Mouse (Mus musculus): Measurements from ENCODE around the gene Gpha2. TPM values are rescaled to one million over a fixed set of nuclear protein-coding genes. Genes with fewer than 3 reads are reported as not detected.

The Gpha2 gene
- not detected in 2 replicates for polyA plus RNA-seq (2012)

DNA sequence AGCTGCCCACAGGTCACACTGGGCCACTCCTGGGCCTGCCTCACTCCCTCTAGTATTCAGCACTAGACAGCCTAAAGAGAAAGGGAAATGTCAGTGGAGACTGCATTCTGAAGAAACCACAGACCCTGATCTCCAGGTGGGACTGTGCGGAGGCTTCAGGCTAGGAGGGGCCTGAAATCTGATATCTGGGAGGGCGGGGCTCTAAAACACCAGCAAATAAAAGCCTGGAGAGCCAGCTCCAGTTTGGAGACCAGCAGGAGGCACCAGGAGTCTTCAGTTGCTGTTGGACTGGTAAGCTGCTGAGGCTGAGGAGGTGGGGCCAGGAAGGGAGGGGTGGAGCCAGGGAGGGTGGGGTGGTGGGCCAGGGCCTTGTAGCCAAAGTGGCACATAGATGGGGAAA is at the start of gene Gpha2:
Gene Gpha2, plus strand, starts transcription at position 246 of the 400 bp plus-strand sequence.
- Histone ChIP-seq H3K36me3 (ENCODE audit: control insufficient read depth) (peaks cover 21% of the 10 kb centered on the region), H3K4me1 (ENCODE audit: control insufficient read depth) (peaks cover 9% of the 10 kb centered on the region), H3K27me3 (ENCODE audit: control insufficient read depth) (no peaks in the 10 kb centered on the region), H3K4me3 (replicated peaks) (no peak within 1 kb of the TSS), H3K9me3 (ENCODE audit: control insufficient read depth, low read length) (no peaks in the 10 kb centered on the region)
- no peak for TF ChIP-seq TAL1 (IDR thresholded peaks at IDR 0.05; ENCODE audit: low read length)
- TF ChIP-seq GATA1 (IDR thresholded peaks at IDR 0.05; ENCODE audit: low read length): no peak

DNA sequence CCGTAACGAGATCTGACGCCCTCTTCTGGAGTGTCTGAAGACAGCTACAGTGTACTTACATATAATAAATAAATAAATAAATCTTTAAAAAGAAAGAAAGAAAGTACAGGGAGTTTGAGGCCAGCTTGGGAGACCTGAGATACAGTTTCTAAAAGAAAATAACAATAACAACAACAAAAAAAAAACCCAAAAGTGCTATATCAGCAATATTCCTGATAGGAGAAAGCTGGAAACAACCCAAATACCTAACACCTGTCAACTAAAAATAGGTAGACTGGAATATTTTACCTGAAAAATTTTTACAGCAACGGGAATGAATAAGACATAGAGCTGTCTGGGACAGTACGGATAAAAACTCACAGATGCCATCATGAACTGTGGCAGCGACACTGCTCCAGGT is 47.4 kb upstream of the Gpha2 start:
- no peaks in the 10 kb centered on the region for H3K36me3 ChIP-seq (ENCODE audit: control insufficient read depth)
- no peak for TF ChIP-seq TAL1 (IDR thresholded peaks at IDR 0.05; ENCODE audit: low read length)
- H3K9me3 ChIP-seq (ENCODE audit: control insufficient read depth, low read length): peaks cover 4% of the 10 kb centered on the region; the same call in 1 of the 2 replicates
- no peaks in the 10 kb centered on the region; the same call in 1 of the 2 replicates for H3K27me3 ChIP-seq (ENCODE audit: control insufficient read depth)
- H3K4me1 ChIP-seq (ENCODE audit: control insufficient read depth): no peaks in the 10 kb centered on the region
- H3K4me3 ChIP-seq (replicated peaks): no peak overlapping the region

GRCm38 (mm10) chr19:6181629-6182028 is 44.6 kb upstream of the Gpha2 start:
- peaks cover 4% of the 10 kb centered on the region; the same call in 1 of the 2 replicates for H3K9me3 ChIP-seq (ENCODE audit: control insufficient read depth, low read length)
- H3K27me3 ChIP-seq (ENCODE audit: control insufficient read depth): no peaks in the 10 kb centered on the region; the same call in 1 of the 2 replicates
- no peak overlapping the region for H3K4me3 ChIP-seq (replicated peaks)
- no peaks in the 10 kb centered on the region for H3K4me1 ChIP-seq (ENCODE audit: control insufficient read depth)
- H3K36me3 ChIP-seq (ENCODE audit: control insufficient read depth): no peaks in the 10 kb centered on the region
- TF ChIP-seq GATA1 (IDR thresholded peaks at IDR 0.05; ENCODE audit: low read length) (no peak), TAL1 (IDR thresholded peaks at IDR 0.05; ENCODE audit: low read length) (no peak)

DNA sequence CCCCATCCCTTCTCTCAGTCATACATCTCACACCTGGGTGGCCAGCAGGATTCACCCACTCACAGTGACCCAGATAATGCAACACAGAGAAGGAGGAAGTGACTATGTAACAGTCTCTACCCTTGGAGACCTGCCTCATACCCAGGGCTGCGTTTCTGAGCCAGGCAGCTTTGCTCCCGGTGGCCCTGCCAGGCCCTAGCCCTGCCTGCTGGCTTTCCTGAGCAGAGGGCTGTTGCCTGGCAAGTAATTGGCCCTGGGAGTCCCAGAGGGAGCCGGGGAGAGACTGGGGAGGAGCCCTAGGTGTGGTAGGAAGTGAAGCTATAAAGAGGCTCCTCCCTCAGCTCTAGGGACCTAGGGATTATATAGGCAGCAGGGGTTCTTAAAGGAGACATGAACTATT is 43.6 kb upstream of the Gpha2 start:
- TF ChIP-seq TAL1 (IDR thresholded peaks at IDR 0.05; ENCODE audit: low read length) (no peak), GATA1 (IDR thresholded peaks at IDR 0.05; ENCODE audit: low read length) (no peak)
- H3K4me3 ChIP-seq (replicated peaks): no peak overlapping the region
- H3K27me3 ChIP-seq (ENCODE audit: control insufficient read depth): no peaks in the 10 kb centered on the region; the same call in 1 of the 2 replicates
- H3K4me1 ChIP-seq (ENCODE audit: control insufficient read depth): no peaks in the 10 kb centered on the region
- H3K36me3 ChIP-seq (ENCODE audit: control insufficient read depth): no peaks in the 10 kb centered on the region
- H3K9me3 ChIP-seq (ENCODE audit: control insufficient read depth, low read length): peaks cover 4% of the 10 kb centered on the region; the same call in 1 of the 2 replicates

DNA sequence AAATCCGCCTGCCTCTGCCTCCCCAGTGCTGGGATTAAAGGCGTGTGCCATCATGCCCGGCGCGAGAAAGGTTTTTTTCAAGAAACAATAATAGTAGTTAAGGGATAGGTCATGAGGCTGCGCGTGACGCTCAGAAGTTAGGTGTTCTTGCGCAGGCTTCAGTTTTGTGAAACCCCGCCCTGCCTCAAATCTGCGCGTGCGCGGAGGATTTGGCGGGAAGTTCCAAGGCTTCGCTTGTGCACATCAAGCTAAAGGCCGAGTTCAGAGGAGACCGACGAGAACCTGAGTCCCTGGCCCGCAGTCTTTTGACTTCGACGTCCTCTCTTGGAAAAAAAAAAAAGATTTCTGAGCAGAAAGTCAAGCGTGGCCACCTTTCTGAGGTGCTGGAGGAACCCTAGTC is 42.0 kb upstream of the Gpha2 start, which contains the start of gene Majin:
Gene Majin, plus strand, starts transcription at position 258 of the 400 bp plus-strand sequence.
- TF ChIP-seq TAL1 (IDR thresholded peaks at IDR 0.05; ENCODE audit: low read length) (no peak), GATA1 (IDR thresholded peaks at IDR 0.05; ENCODE audit: low read length) (no peak)
- H3K27me3 ChIP-seq (ENCODE audit: control insufficient read depth): no peaks in the 10 kb centered on the region; the same call in 1 of the 2 replicates
- peaks cover 4% of the 10 kb centered on the region; the same call in 1 of the 2 replicates for H3K9me3 ChIP-seq (ENCODE audit: control insufficient read depth, low read length)
- H3K36me3 ChIP-seq (ENCODE audit: control insufficient read depth): no peaks in the 10 kb centered on the region
- H3K4me3 ChIP-seq (replicated peaks): no peak within 1 kb of the TSS
- H3K4me1 ChIP-seq (ENCODE audit: control insufficient read depth): no peaks in the 10 kb centered on the region

DNA sequence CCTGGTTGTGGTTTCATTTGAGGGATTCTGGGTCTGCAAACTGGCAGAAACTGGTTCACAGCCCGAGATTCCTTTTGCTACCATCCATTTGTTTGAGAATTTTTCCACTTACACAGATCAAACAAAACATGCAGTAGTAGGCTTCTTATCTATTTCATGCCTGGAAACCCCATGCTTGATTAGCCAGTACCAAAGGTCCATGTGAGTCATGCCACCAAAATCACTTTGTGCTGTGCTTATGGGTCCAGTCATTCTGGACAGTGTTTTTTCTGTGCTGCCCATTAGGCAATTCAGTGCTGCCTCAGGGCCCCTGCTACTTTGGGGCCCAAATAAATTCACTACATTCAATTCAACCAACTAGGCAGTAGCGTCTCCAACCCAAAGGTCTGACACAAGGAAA is 21.9 kb upstream of the Gpha2 start:
- Histone ChIP-seq H3K36me3 (ENCODE audit: control insufficient read depth) (no peaks in the 10 kb centered on the region), H3K4me3 (replicated peaks) (no peak overlapping the region), H3K27me3 (ENCODE audit: control insufficient read depth) (no peaks in the 10 kb centered on the region), H3K4me1 (ENCODE audit: control insufficient read depth) (no peaks in the 10 kb centered on the region), H3K9me3 (ENCODE audit: control insufficient read depth, low read length) (no peaks in the 10 kb centered on the region)
- TF ChIP-seq GATA1 (IDR thresholded peaks at IDR 0.05; ENCODE audit: low read length): no peak
- TF ChIP-seq TAL1 (IDR thresholded peaks at IDR 0.05; ENCODE audit: low read length): no peak

- no peaks in the 10 kb centered on the region for H3K4me1 ChIP-seq (ENCODE audit: control insufficient read depth)
- H3K36me3 ChIP-seq (ENCODE audit: control insufficient read depth): no peaks in the 10 kb centered on the region
- no peak overlapping the region for H3K4me3 ChIP-seq (replicated peaks)
- H3K27me3 ChIP-seq (ENCODE audit: control insufficient read depth): no peaks in the 10 kb centered on the region
- TF ChIP-seq TAL1 (IDR thresholded peaks at IDR 0.05; ENCODE audit: low read length) (no peak), GATA1 (IDR thresholded peaks at IDR 0.05; ENCODE audit: low read length) (no peak)
- no peaks in the 10 kb centered on the region for H3K9me3 ChIP-seq (ENCODE audit: control insufficient read depth, low read length)
Observed at GRCm38 (mm10) chr19:6206716-6207115, 19.5 kb upstream of the Gpha2 start.

- Histone ChIP-seq H3K27me3 (ENCODE audit: control insufficient read depth) (no peaks in the 10 kb centered on the region; the same call in 1 of the 2 replicates), H3K4me1 (ENCODE audit: control insufficient read depth) (no peaks in the 10 kb centered on the region), H3K9me3 (ENCODE audit: control insufficient read depth, low read length) (no peaks in the 10 kb centered on the region), H3K4me3 (replicated peaks) (no peak overlapping the region), H3K36me3 (ENCODE audit: control insufficient read depth) (no peaks in the 10 kb centered on the region)
- TF ChIP-seq GATA1 (IDR thresholded peaks at IDR 0.05; ENCODE audit: low read length): no peak
- TF ChIP-seq TAL1 (IDR thresholded peaks at IDR 0.05; ENCODE audit: low read length): no peak
Observed at GRCm38 (mm10) chr19:6216046-6216705, 10.0 kb upstream of the Gpha2 start.

- Histone ChIP-seq H3K27me3 (ENCODE audit: control insufficient read depth) (no peaks in the 10 kb centered on the region; the same call in 1 of the 2 replicates), H3K36me3 (ENCODE audit: control insufficient read depth) (no peaks in the 10 kb centered on the region), H3K4me1 (ENCODE audit: control insufficient read depth) (no peaks in the 10 kb centered on the region)
Observed at GRCm38 (mm10) chr19:6218606-6219005, 7.6 kb upstream of the Gpha2 start.

More at GRCm38 (mm10) chr19:6218606-6219005, 7.6 kb upstream of the Gpha2 start:
- Histone ChIP-seq H3K4me3 (replicated peaks) (no peak overlapping the region), H3K9me3 (ENCODE audit: control insufficient read depth, low read length) (no peaks in the 10 kb centered on the region)
- TF ChIP-seq GATA1 (IDR thresholded peaks at IDR 0.05; ENCODE audit: low read length) (no peak), TAL1 (IDR thresholded peaks at IDR 0.05; ENCODE audit: low read length) (no peak)
